Mouse (Mus musculus): Measurements from ENCODE around the gene Thrap3. TPM values are rescaled to one million over a fixed set of nuclear protein-coding genes. Genes with fewer than 3 reads are reported as not detected.

The Thrap3 gene
- polyA plus RNA-seq, 1 experiment = 122 TPM

- TF ChIP-seq POLR2A (IDR thresholded peaks at IDR 0.05; ENCODE audit: borderline replicate concordance, insufficient read depth, low read length) (no peak), CTCF (IDR thresholded peaks at IDR 0.05; ENCODE audit: borderline replicate concordance, insufficient read depth, low read depth, low read length) (no peak)
- Histone ChIP-seq H3K27me3 (ENCODE audit: control insufficient read depth, insufficient read depth, low read length) (0 out of 2 replicates have a peak, but pooled peaks cover 2% of the 10 kb centered on the region), H3K4me3 (replicated peaks; ENCODE audit: insufficient read depth, low read depth, low read length) (no peak overlapping the region), H3K27ac (ENCODE audit: insufficient read depth, low read length) (no peak overlapping the region), H3K4me1 (ENCODE audit: control insufficient read depth, insufficient read depth, low read length) (0 out of 2 replicates have a peak, but pooled peaks cover 7% of the 10 kb centered on the region)
- DNase-seq = no peak
- 56% methylated on average over 14 of the region's 14 CpGs for WGBS
Observed at GRCm38 (mm10) chr4:126152864-126153263, 49.7 kb downstream of the Thrap3 start.

- no peak overlapping the region for H3K27ac ChIP-seq (ENCODE audit: insufficient read depth, low read length)
- H3K4me1 ChIP-seq (ENCODE audit: control insufficient read depth, insufficient read depth, low read length) = 0 out of 2 replicates have a peak, but pooled peaks cover 7% of the 10 kb centered on the region
- 88% methylated on average over 16 of the region's 16 CpGs for WGBS
- no peak overlapping the region for H3K4me3 ChIP-seq (replicated peaks; ENCODE audit: insufficient read depth, low read depth, low read length)
- 0 out of 2 replicates have a peak, but pooled peaks cover 2% of the 10 kb centered on the region for H3K27me3 ChIP-seq (ENCODE audit: control insufficient read depth, insufficient read depth, low read length)
- no peak for DNase-seq
- no peak for TF ChIP-seq POLR2A (IDR thresholded peaks at IDR 0.05; ENCODE audit: borderline replicate concordance, insufficient read depth, low read length)
- TF ChIP-seq CTCF (IDR thresholded peaks at IDR 0.05; ENCODE audit: borderline replicate concordance, insufficient read depth, low read depth, low read length) = no peak
Observed at GRCm38 (mm10) chr4:126151701-126152440, 50.7 kb downstream of the Thrap3 start.

DNA sequence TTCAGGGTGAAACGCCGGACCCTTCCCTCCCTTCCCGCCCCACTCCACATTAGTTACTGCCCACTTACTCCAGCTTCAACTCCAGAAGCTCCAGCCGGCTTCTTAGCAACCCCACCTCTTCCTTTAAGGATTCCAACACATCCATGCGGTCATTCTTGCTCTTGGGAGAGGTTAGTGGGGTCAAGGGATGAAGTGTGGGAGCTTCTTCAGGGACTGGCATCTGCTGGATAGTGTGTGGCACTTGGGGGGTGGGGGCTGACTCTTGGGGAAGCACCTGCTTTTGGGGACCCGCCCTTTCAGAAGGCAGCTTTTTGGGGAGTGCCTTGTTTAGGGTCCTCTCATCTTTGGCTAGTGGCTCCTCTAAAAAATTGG is 51.6 kb downstream of the Thrap3 start:
- no peak overlapping the region for H3K27ac ChIP-seq (ENCODE audit: insufficient read depth, low read length)
- DNase-seq = no peak
- 87% methylated on average over 6 of the region's 6 CpGs for WGBS
- no peak overlapping the region for H3K4me3 ChIP-seq (replicated peaks; ENCODE audit: insufficient read depth, low read depth, low read length)
- TF ChIP-seq POLR2A (IDR thresholded peaks at IDR 0.05; ENCODE audit: borderline replicate concordance, insufficient read depth, low read length) (no peak), CTCF (IDR thresholded peaks at IDR 0.05; ENCODE audit: borderline replicate concordance, insufficient read depth, low read depth, low read length) (no peak)
- 0 out of 2 replicates have a peak, but pooled peaks cover 2% of the 10 kb centered on the region for H3K27me3 ChIP-seq (ENCODE audit: control insufficient read depth, insufficient read depth, low read length)
- 0 out of 2 replicates have a peak, but pooled peaks cover 7% of the 10 kb centered on the region for H3K4me1 ChIP-seq (ENCODE audit: control insufficient read depth, insufficient read depth, low read length)

DNA sequence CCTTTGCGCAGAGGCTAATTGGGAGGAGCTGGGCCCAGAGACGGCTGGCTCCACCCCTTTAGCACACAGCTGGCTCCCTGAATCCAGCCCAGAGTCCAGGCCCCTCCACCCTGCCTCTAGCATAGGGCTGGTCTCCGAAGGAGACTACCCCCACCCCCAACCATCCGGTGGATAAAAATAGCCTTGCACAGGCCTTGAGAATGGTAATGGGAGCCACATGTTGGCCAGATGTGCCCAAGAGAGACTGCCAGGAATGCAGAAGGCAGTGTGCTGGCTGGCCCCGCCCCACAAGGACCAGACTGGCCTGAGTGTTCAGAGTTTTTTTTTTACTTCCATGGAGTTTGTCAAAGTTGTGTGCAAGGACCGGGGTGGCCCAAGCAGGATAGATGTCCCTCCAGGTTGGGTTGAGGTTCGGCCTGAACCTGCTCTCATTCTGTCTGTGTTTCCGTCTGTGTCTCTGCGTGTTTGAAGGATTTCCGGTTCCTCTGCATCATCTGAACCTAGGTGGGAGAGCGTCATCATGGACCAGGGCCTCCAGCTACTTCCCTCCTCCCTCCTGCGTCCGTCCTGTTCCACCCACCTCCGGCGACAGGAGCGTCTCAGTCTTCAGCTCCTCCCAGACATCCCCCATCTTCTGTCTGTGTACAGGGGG is 52.1 kb downstream of the Thrap3 start:
- Histone ChIP-seq H3K27me3 (ENCODE audit: control insufficient read depth, insufficient read depth, low read length) (0 out of 2 replicates have a peak, but pooled peaks cover 2% of the 10 kb centered on the region), H3K4me1 (ENCODE audit: control insufficient read depth, insufficient read depth, low read length) (0 out of 2 replicates have a peak, but pooled peaks cover 7% of the 10 kb centered on the region), H3K27ac (ENCODE audit: insufficient read depth, low read length) (no peak overlapping the region), H3K4me3 (replicated peaks; ENCODE audit: insufficient read depth, low read depth, low read length) (no peak overlapping the region)
- TF ChIP-seq POLR2A (IDR thresholded peaks at IDR 0.05; ENCODE audit: borderline replicate concordance, insufficient read depth, low read length) (no peak), CTCF (IDR thresholded peaks at IDR 0.05; ENCODE audit: borderline replicate concordance, insufficient read depth, low read depth, low read length) (no peak)
- WGBS = 79% methylated on average over 16 of the region's 16 CpGs
- no peak for DNase-seq

- no peak for DNase-seq
- no peak overlapping the region for H3K27ac ChIP-seq (ENCODE audit: insufficient read depth, low read length)
- 0 out of 2 replicates have a peak, but pooled peaks cover 7% of the 10 kb centered on the region for H3K4me1 ChIP-seq (ENCODE audit: control insufficient read depth, insufficient read depth, low read length)
- 78% methylated on average over 10 of the region's 10 CpGs for WGBS
- TF ChIP-seq POLR2A (IDR thresholded peaks at IDR 0.05; ENCODE audit: borderline replicate concordance, insufficient read depth, low read length) = no peak
- TF ChIP-seq CTCF (IDR thresholded peaks at IDR 0.05; ENCODE audit: borderline replicate concordance, insufficient read depth, low read depth, low read length) = no peak
- no peak overlapping the region for H3K4me3 ChIP-seq (replicated peaks; ENCODE audit: insufficient read depth, low read depth, low read length)
- 0 out of 2 replicates have a peak, but pooled peaks cover 2% of the 10 kb centered on the region for H3K27me3 ChIP-seq (ENCODE audit: control insufficient read depth, insufficient read depth, low read length)
Observed at GRCm38 (mm10) chr4:126149798-126150197, 52.8 kb downstream of the Thrap3 start.

DNA sequence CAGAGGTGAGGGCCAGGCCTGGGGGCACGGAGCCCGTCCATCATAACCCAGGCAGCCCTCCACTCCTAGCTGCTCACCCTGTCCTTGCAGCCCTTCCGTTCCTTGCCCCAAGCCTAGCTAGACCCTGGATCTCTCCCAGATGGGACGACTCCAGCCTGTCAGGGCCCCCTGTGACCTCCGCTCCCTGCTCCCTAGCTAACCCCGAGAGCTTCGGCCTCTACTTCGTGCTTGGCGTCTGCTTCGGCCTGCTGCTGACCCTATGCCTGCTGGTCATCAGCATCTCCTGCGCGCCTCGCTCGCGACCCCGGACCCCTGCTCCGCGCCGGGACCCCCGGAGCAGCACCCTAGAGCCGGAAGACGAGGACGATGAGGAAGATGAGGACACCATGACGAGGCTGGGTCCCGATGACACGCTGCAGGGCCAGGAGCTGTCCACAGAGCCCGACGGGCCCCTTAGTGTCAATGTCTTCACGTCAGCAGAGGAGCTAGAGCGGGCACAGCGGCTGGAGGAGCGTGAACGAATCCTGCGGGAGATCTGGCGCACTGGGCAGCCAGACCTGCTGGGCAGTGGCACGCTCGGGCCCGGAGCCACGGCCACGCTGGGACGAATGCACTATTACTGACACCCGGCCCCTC is 53.4 kb downstream of the Thrap3 start:
- 18% methylated on average over 42 of the region's 42 CpGs for WGBS
- TF ChIP-seq CTCF (IDR thresholded peaks at IDR 0.05; ENCODE audit: borderline replicate concordance, insufficient read depth, low read depth, low read length) (no peak), POLR2A (IDR thresholded peaks at IDR 0.05; ENCODE audit: borderline replicate concordance, insufficient read depth, low read length) (no peak)
- Histone ChIP-seq H3K27ac (ENCODE audit: insufficient read depth, low read length) (no peak overlapping the region), H3K4me1 (ENCODE audit: control insufficient read depth, insufficient read depth, low read length) (0 out of 2 replicates have a peak, but pooled peaks cover 7% of the 10 kb centered on the region), H3K27me3 (ENCODE audit: control insufficient read depth, insufficient read depth, low read length) (0 out of 2 replicates have a peak, but pooled peaks cover 2% of the 10 kb centered on the region), H3K4me3 (replicated peaks; ENCODE audit: insufficient read depth, low read depth, low read length) (no peak overlapping the region)
- DNase-seq = no peak

- no peak overlapping the region for H3K27ac ChIP-seq (ENCODE audit: insufficient read depth, low read length)
- no peak for TF ChIP-seq POLR2A (IDR thresholded peaks at IDR 0.05; ENCODE audit: borderline replicate concordance, insufficient read depth, low read length)
- TF ChIP-seq CTCF (IDR thresholded peaks at IDR 0.05; ENCODE audit: borderline replicate concordance, insufficient read depth, low read depth, low read length) = no peak
- 0 out of 2 replicates have a peak, but pooled peaks cover 2% of the 10 kb centered on the region for H3K27me3 ChIP-seq (ENCODE audit: control insufficient read depth, insufficient read depth, low read length)
- 6% methylated on average over 63 of the region's 67 CpGs for WGBS
- H3K4me3 ChIP-seq (replicated peaks; ENCODE audit: insufficient read depth, low read depth, low read length) = peak overlapping the region; percentile 3
- H3K4me1 ChIP-seq (ENCODE audit: control insufficient read depth, insufficient read depth, low read length) = 0 out of 2 replicates have a peak, but pooled peaks cover 7% of the 10 kb centered on the region
- no peak for DNase-seq
Observed at GRCm38 (mm10) chr4:126148161-126148961, 54.2 kb downstream of the Thrap3 start.

All from cerebellum, adult 2 months (tissue).